Mouse (Mus musculus) limb, embryonic 14.5 days (tissue): ENCODE results near the gene Skint8. TPM values are rescaled to one million over a fixed set of nuclear protein-coding genes. Genes with fewer than 3 reads are reported as not detected.

ENCODE experiments used
- ATAC-seq: fragments of 200-750 bp; cut with Nextera tagmentation; 2 replicates; pipeline ENCODE4 v1.8.0; 2017; ENCODE audit warnings: low read depth, moderate number of reproducible peaks, moderate TSS enrichment; ENCODE audit not compliant: low FRiP score
- DNase-seq: peaks from one replicate; pipeline ENCODE4 v3.0.0-alpha.2; 2015; ENCODE audit warnings: low spot score
- H3K27ac ChIP-seq: fragments of 300-500 bp; sonication (generic); replicated peaks from 2 replicates; pipeline ENCODE4 v1.5.1; 2014; ENCODE audit warnings: low read depth, mild to moderate bottlenecking, low read length, moderate library complexity, mixed read lengths
- H3K27me3 ChIP-seq: fragments of 300-500 bp; sonication (generic); 2 replicates; pipeline ENCODE4 v1.6.1; 2014; ENCODE audit warnings: low read length, mixed read lengths; ENCODE audit not compliant: control insufficient read depth, insufficient read depth
- H3K36me3 ChIP-seq: fragments of 300-500 bp; sonication (generic); 2 replicates; pipeline ENCODE4 v1.6.1; 2014; ENCODE audit warnings: mild to moderate bottlenecking, low read length, moderate library complexity, mixed read lengths; ENCODE audit not compliant: control insufficient read depth, insufficient read depth
- H3K4me1 ChIP-seq: fragments of 300-500 bp; sonication (generic); 2 replicates; pipeline ENCODE4 v1.6.1; 2014; ENCODE audit warnings: antibody characterized with exemption, low read length, mixed read lengths; ENCODE audit not compliant: control insufficient read depth, insufficient read depth
- H3K4me2 ChIP-seq: fragments of 300-500 bp; sonication (generic); replicated peaks from 2 replicates; pipeline ENCODE4 v1.6.1; 2014; ENCODE audit warnings: low read depth, mild to moderate bottlenecking, low read length, moderate library complexity; ENCODE audit not compliant: severe bottlenecking
- H3K4me3 ChIP-seq: fragments of 300-500 bp; sonication (generic); replicated peaks from 2 replicates; pipeline ENCODE4 v1.5.1; 2014; ENCODE audit warnings: low read length
- H3K9ac ChIP-seq: fragments of 300-500 bp; sonication (generic); 2 replicates; pipeline ENCODE4 v1.6.1; 2014; ENCODE audit warnings: mild to moderate bottlenecking, low read depth, low read length, moderate library complexity; ENCODE audit not compliant: severe bottlenecking
- H3K9me3 ChIP-seq: fragments of 300-500 bp; sonication (generic); 2 replicates; pipeline ENCODE4 v1.6.1; 2016; ENCODE audit warnings: low read length; ENCODE audit not compliant: control insufficient read depth
- POLR2A ChIP-seq: fragments of 200-500 bp; IDR thresholded peaks from 2 replicates; pipeline ENCODE4 v1.8.0; 2012; ENCODE audit warnings: inconsistent platforms, mild to moderate bottlenecking, moderate library complexity, borderline replicate concordance; ENCODE audit not compliant: insufficient read depth, insufficient read length; ENCODE audit errors: extremely low read depth
- WGBS: fragments of 180-500 bp; shearing (Covaris S2); extraction: QIAGEN DNeasy Blood & Tissue Kit; methylation state at CpG from one replicate; pipeline ENCODE4 v1.1.7; 2014; 5-methylcytosine and 5-hydroxymethylcytosine counted together
- polyA plus RNA-seq, 2 experiments: library from polyadenylated mRNA; depleted of rRNA in 1 of 2; stranded (reverse) in 1 of 2; unstranded in 1 of 2; fragments of >200 nt; fragmentation: Nextera tagmentation in 1 of 2; extraction: Ambion mirVana in 1 of 2; gene quantifications; 2 replicates each; pipeline versions ENCODE4 v1.2.1 to v1.2.3; 2012 to 2014

The Skint8 gene
- polyA plus RNA-seq (2012; rRNA removed) = 0.15 and 0.31 TPM in 2 replicates
- 0.28 and 0.43 TPM in 2 replicates for polyA plus RNA-seq (2014; fragmentation: Nextera tagmentation; extraction: Ambion mirVana)

DNA sequence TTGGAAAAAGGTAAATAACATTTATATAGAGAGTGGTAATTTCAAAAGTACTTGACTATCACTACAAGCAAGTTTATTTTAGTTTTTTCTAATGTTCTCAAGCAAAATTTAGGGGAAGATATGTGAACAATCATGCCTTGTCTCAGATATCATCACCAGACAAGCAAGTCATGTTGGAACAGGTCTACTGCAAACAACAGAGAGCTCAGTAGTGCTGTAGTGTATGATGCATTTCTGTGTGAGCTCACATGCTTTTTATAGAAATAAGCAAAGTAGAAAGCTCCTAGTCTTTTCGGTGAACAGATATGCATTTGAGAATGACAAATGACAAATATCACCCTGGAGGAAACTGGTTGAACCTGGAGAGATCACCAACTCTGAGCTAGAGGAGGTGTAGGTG, at the start of gene Skint8:
Skint8 (plus strand) TSS at position 301 of the 400 bp plus-strand sequence.
- no peak for DNase-seq
- no peaks in the 10 kb centered on the region for H3K27me3 ChIP-seq
- no peak for TF ChIP-seq POLR2A

DNA sequence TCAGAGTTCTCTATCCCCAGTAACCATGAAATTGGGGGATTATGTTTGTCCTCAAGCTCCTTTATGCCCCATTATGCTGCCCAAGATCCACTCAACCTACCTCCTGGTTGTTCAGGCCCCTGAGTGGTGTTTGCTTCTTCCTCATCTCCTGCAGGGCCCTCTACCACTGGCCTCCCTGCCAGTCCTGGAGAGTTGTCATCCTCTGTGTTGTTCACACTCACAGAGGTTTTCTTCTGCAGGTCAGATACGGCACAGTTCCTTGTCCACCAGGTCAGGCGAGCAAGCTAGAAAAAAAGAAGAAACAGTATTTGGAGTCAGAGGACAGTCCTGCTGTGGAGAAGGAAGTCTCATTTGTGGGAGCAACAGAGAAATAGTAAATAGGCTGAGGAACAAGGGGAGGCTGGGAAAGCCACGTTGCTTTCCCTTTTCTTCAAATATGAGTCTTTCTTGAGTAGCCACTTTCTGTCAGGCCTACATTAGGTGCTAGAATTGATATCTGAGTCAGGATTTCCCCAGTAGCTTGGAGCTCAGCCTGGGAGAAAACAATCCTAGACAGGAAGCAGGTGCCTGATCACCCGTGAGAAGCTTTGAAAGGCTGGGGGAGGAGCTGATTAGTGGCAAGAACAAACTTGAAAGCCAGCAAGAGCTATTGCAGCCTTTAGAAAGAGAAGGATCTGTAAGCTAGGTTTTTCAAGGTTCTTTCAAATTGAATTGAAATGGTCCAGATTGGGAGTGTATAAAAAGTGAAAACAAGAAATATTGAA, 38.9 kb upstream of the Skint8 start:
- Histone ChIP-seq H3K27me3 (no peaks in the 10 kb centered on the region), H3K9ac (no peak overlapping the region), H3K4me3 (no peak overlapping the region), H3K36me3 (no peaks in the 10 kb centered on the region), H3K4me1 (no peaks in the 10 kb centered on the region), H3K9me3 (no peaks in the 10 kb centered on the region), H3K27ac (no peak overlapping the region), H3K4me2 (no peak overlapping the region)
- no peak for TF ChIP-seq POLR2A
- 53% methylated on average over 4 of the region's 4 CpGs for WGBS
- DNase-seq (no peak), ATAC-seq (no peak)

More for the DNA sequence above, at the start of gene Skint8:
- Histone ChIP-seq H3K4me1 (no peaks in the 10 kb centered on the region), H3K36me3 (no peaks in the 10 kb centered on the region), H3K9me3 (no peaks in the 10 kb centered on the region), H3K4me3 (no peak within 1 kb of the TSS), H3K27ac (no peak within 1 kb of the TSS), H3K9ac (no peak within 1 kb of the TSS), H3K4me2 (no peak within 1 kb of the TSS)
- ATAC-seq = no peak
- 85% methylated on average over 1 of the region's 1 CpGs for WGBS

DNA sequence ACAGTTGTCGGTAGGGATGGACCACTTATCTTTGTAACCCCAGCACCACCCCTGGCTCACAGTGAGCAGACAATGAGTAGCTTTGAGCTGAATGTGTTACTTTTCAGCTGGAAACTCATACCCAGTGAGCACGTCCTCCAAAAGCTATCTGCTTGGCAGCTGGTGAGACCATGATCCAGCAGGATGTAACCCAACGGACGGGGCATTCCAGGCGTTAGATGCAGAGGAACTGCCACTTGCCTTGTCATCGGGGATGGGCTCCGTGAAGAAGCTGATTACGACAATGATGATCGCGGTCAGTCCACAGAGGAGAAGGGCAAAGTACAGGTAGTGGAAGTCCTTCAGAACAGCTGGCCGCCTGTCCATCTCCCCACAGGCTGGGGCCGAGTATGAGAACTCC, 35.6 kb upstream of the Skint8 start:
- WGBS = 92% methylated on average over 12 of the region's 12 CpGs
- no peaks in the 10 kb centered on the region for H3K36me3 ChIP-seq
- no peak overlapping the region for H3K27ac ChIP-seq
- H3K4me3 ChIP-seq = no peak overlapping the region
- DNase-seq (no peak), ATAC-seq (no peak)
- H3K27me3 ChIP-seq = no peaks in the 10 kb centered on the region
- no peaks in the 10 kb centered on the region for H3K9me3 ChIP-seq
- TF ChIP-seq POLR2A = no peak
- H3K4me1 ChIP-seq = no peaks in the 10 kb centered on the region
- H3K4me2 ChIP-seq = no peak overlapping the region
- H3K9ac ChIP-seq = no peak overlapping the region

DNA sequence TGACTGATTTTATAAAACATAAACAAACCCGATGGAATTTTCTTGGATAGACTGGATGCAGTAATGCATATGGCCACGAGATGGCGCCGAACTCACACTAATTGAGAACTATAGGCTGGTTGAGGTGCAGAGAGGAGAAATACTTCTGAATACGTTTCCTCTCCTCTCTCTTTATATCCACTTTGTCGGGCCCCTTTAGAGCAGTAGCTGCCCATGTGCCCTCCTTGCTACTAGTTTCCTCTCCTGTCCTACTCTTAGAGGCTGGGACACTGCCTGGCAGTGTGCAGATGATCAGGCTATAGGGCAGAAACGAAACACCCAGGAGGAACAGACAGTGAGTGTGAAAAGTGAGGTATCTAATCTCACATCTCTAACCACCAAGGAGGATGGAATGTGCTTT, 33.2 kb upstream of the Skint8 start:
- Histone ChIP-seq H3K27me3 (no peaks in the 10 kb centered on the region), H3K36me3 (no peaks in the 10 kb centered on the region), H3K9ac (no peak overlapping the region), H3K4me2 (peak overlapping the region; percentile 22), H3K4me1 (no peaks in the 10 kb centered on the region), H3K4me3 (no peak overlapping the region), H3K9me3 (no peaks in the 10 kb centered on the region), H3K27ac (no peak overlapping the region)
- DNase-seq = peak; percentile 80
- no peak for ATAC-seq
- no peak for TF ChIP-seq POLR2A
- WGBS = 7% methylated on average over 7 of the region's 7 CpGs

DNA sequence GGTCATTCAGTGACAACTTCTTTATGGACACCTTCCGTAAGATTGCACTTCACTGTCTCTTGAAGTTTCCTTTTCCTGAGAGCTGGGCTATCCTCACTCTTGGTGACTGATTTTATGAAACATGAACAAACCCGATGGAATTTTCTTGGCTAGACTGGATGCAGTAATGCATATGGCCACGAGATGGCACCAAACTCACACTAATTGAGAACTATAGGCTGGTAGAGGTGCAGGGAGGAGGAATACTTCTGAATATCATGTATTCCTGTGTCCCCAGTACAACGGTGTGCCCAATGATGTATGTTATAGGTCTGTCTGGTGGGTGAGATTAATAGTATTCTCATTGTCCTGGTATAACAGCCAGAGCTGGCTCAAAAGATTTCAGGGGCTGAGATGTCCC, 32.6 kb upstream of the Skint8 start:
- no peaks in the 10 kb centered on the region for H3K27me3 ChIP-seq
- H3K9ac ChIP-seq = no peak overlapping the region
- peak; percentile 71 for ATAC-seq
- no peaks in the 10 kb centered on the region for H3K36me3 ChIP-seq
- no peak overlapping the region for H3K4me3 ChIP-seq
- DNase-seq = peak; percentile 82
- no peak overlapping the region for H3K4me2 ChIP-seq
- no peak overlapping the region for H3K27ac ChIP-seq
- WGBS = 22% methylated on average over 4 of the region's 4 CpGs
- no peaks in the 10 kb centered on the region for H3K9me3 ChIP-seq
- TF ChIP-seq POLR2A = no peak
- no peaks in the 10 kb centered on the region for H3K4me1 ChIP-seq
